Mouse (Mus musculus): Measurements from ENCODE around the gene Tmem131.

Tmem131 gene

GRCm38 (mm10) chr1:36943653-36944052 is at the start of gene Tmem131:
Gene Tmem131 (minus strand): TSS chr1:36943666.
- DNase-seq (ENCODE audit: low spot score in 2 of 2), result no peak

- DNase-seq (ENCODE audit: low spot score in 2 of 2), result no peak
These were observed 45.1 kb upstream of the Tmem131 start for GRCm38 (mm10) chr1:36988561-36988960.

GRCm38 (mm10) chr1:36988161-36988560 is 44.7 kb upstream of the Tmem131 start:
- DNase-seq (ENCODE audit: low spot score in 2 of 2), result no peak

- no peak for DNase-seq (ENCODE audit: low spot score in 2 of 2)
These were observed 44.0 kb upstream of the Tmem131 start for GRCm38 (mm10) chr1:36987172-36988148.

GRCm38 (mm10) chr1:36986396-36987160 is 43.1 kb upstream of the Tmem131 start:
- DNase-seq (ENCODE audit: low spot score in 2 of 2), result no peak

GRCm38 (mm10) chr1:36985896-36986295 is 42.4 kb upstream of the Tmem131 start:
- no peak for DNase-seq (ENCODE audit: low spot score in 2 of 2)

GRCm38 (mm10) chr1:36984406-36984805 is 40.9 kb upstream of the Tmem131 start:
- DNase-seq (ENCODE audit: low spot score in 2 of 2), result no peak

- no peak for DNase-seq (ENCODE audit: low spot score in 2 of 2)
These were observed 40.3 kb upstream of the Tmem131 start for GRCm38 (mm10) chr1:36983754-36984153.

GRCm38 (mm10) chr1:36982191-36982961 is 38.9 kb upstream of the Tmem131 start:
- no peak for DNase-seq (ENCODE audit: low spot score in 2 of 2)

GRCm38 (mm10) chr1:36976770-36977169 is 33.3 kb upstream of the Tmem131 start:
- no peak for DNase-seq (ENCODE audit: low spot score in 2 of 2)

GRCm38 (mm10) chr1:36970918-36971617 is 27.6 kb upstream of the Tmem131 start:
- DNase-seq (ENCODE audit: low spot score in 2 of 2), result no peak

- no peak for DNase-seq (ENCODE audit: low spot score in 2 of 2)
These were observed 22.4 kb upstream of the Tmem131 start for GRCm38 (mm10) chr1:36965831-36966230.

- DNase-seq (ENCODE audit: low spot score in 2 of 2), result no peak
These were observed 19.1 kb upstream of the Tmem131 start for GRCm38 (mm10) chr1:36962379-36963176.

- peak in 1 of 2 experiments; percentile 22 for DNase-seq (ENCODE audit: low spot score in 2 of 2)
These were observed 17.2 kb upstream of the Tmem131 start for GRCm38 (mm10) chr1:36960509-36961222.

GRCm38 (mm10) chr1:36949591-36950184 is 6.2 kb upstream of the Tmem131 start:
- DNase-seq (ENCODE audit: low spot score in 2 of 2), result no peak

- DNase-seq (ENCODE audit: low spot score in 2 of 2), result no peak
These were observed 4.0 kb upstream of the Tmem131 start for GRCm38 (mm10) chr1:36947448-36947847.

GRCm38 (mm10) chr1:36940381-36940762 is 3.1 kb downstream of the Tmem131 start:
- DNase-seq (ENCODE audit: low spot score in 2 of 2), result no peak

- peak; percentile 83 to 89 for DNase-seq (ENCODE audit: low spot score in 2 of 2)
These were observed 3.7 kb downstream of the Tmem131 start for GRCm38 (mm10) chr1:36939506-36940380.

All from spleen, postnatal 14 days (tissue).